Mouse (Mus musculus) cerebellum, adult 2 months (tissue): ENCODE data around the gene Tfb1m.

Source experiments
- CTCF ChIP-seq: fragments of 200-500 bp; IDR thresholded peaks from 2 replicates; pipeline ENCODE4 v1.5.1; 2011; ENCODE audit warnings: low read depth, mild to moderate bottlenecking, control low read depth, low read length, moderate library complexity, borderline replicate concordance; ENCODE audit not compliant: insufficient read depth
- POLR2A ChIP-seq: fragments of 200-500 bp; IDR thresholded peaks from 2 replicates; pipeline ENCODE4 v1.6.1; 2011; ENCODE audit warnings: low read length, control low read depth, borderline replicate concordance; ENCODE audit not compliant: insufficient read depth

DNA sequence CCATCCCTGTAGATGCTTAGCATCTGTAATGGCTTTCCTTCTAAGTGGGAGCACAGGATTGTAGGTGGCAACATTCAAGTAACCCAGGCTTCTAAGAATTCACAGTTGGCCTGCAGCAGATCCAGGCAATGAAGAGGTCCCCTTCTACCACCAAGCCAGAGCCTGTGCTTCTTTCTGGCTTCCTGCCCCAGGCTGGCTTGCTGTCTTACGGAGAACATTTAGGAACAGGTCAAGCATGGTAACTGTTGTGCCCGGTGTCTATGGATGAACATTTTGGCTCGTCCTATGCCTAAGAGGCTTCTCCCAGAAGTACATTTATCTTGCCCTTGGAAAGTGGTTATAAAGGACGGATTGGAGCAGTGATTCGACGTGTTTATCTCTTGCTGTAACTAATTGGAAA, 65.9 kb downstream of the Tfb1m start:
- TF ChIP-seq CTCF, result no peak
- no peak for TF ChIP-seq POLR2A
